Mouse (Mus musculus): Measurements from ENCODE around the gene Gm21488.
"Not testable (repeated sequence)": the region's sequence is repeated elsewhere in the genome, so short reads cannot be mapped to it uniquely, and the experiment has no call there.

- TF ChIP-seq POLR2A (IDR thresholded peaks at IDR 0.05; ENCODE audit: low read depth, low read length); CTCF (conservative IDR thresholded peaks at IDR 0.05; ENCODE audit: insufficient read depth, insufficient read length, low read depth, low read length): not testable (repeated sequence)
Measured at GRCm38 (mm10) chrY:27521820-27522219, at the start of gene Gm21488.
